Mouse (Mus musculus) hindbrain, embryonic 16.5 days (tissue): Measurements from ENCODE around the gene Rec114. TPM values are rescaled to one million over a fixed set of nuclear protein-coding genes. Genes with fewer than 3 reads are reported as not detected.

ENCODE experiments used
- ATAC-seq: fragments of 200-750 bp; cut with Nextera tagmentation; 2 replicates; pipeline ENCODE4 v1.8.0; 2017; ENCODE audit warnings: moderate TSS enrichment, moderate library complexity
- H3K27ac ChIP-seq: fragments of 300-500 bp; sonication (generic); 2 replicates; pipeline ENCODE4 v1.5.1; 2014; ENCODE audit warnings: low read depth, mild to moderate bottlenecking, control low read depth, low read length, moderate library complexity
- H3K27me3 ChIP-seq: fragments of 300-500 bp; sonication (generic); replicated peaks from 2 replicates; pipeline ENCODE4 v1.6.1; 2014; ENCODE audit warnings: low read length; ENCODE audit not compliant: control insufficient read depth, insufficient read depth
- H3K36me3 ChIP-seq: fragments of 300-500 bp; sonication (generic); 2 replicates; pipeline ENCODE4 v1.6.1; 2014; ENCODE audit warnings: mild to moderate bottlenecking, low read length, moderate library complexity, mixed read lengths; ENCODE audit not compliant: control insufficient read depth, insufficient read depth
- H3K4me1 ChIP-seq: fragments of 300-500 bp; sonication (generic); 2 replicates; pipeline ENCODE4 v1.6.1; 2014; ENCODE audit warnings: low read depth, low read length; ENCODE audit not compliant: control insufficient read depth, insufficient read depth
- H3K4me2 ChIP-seq: fragments of 300-500 bp; sonication (generic); 2 replicates; pipeline ENCODE4 v1.6.1; 2014; ENCODE audit warnings: mild to moderate bottlenecking, low read length, control low read depth, moderate library complexity
- H3K4me3 ChIP-seq: fragments of 300-500 bp; sonication (generic); 2 replicates; pipeline ENCODE4 v1.5.1; 2014; ENCODE audit warnings: mild to moderate bottlenecking, low read length, control low read depth, moderate library complexity
- H3K9ac ChIP-seq: fragments of 300-500 bp; sonication (generic); 2 replicates; pipeline ENCODE4 v1.6.1; 2014; ENCODE audit warnings: low read depth, mild to moderate bottlenecking, control low read depth, low read length, moderate library complexity
- H3K9me3 ChIP-seq: fragments of 300-500 bp; sonication (generic); 2 replicates; pipeline ENCODE4 v1.6.1; 2014; ENCODE audit warnings: mild to moderate bottlenecking, low read length, moderate library complexity; ENCODE audit not compliant: control insufficient read depth
- WGBS: fragments of 180-500 bp; shearing (Covaris S2); extraction: QIAGEN DNeasy Blood & Tissue Kit; methylation state at CpG from one replicate; pipeline ENCODE4 v1.1.7; 2014; 5-methylcytosine and 5-hydroxymethylcytosine counted together
- polyA plus RNA-seq: library from polyadenylated mRNA; unstranded; fragments of >200 nt; fragmentation: Nextera tagmentation; extraction: Ambion mirVana; gene quantifications from 2 replicates; pipeline ENCODE4 v1.2.1, GENCODE M21; 2015

The Rec114 gene
- polyA plus RNA-seq, 1 experiment from 2014 or later, result 1.9 TPM

- ATAC-seq, result no peak
- Histone ChIP-seq H3K9ac (no peak overlapping the region), H3K4me3 (no peak overlapping the region), H3K27ac (no peak overlapping the region), H3K27me3 (no peaks in the 10 kb centered on the region), H3K9me3 (no peaks in the 10 kb centered on the region), H3K4me2 (no peak overlapping the region), H3K36me3 (no peaks in the 10 kb centered on the region), H3K4me1 (no peaks in the 10 kb centered on the region)
- 68% methylated on average over 6 of the region's 6 CpGs for WGBS
Measured at GRCm38 (mm10) chr9:58675371-58675770, 68.4 kb downstream of the Rec114 start.

- Histone ChIP-seq H3K9me3 (no peaks in the 10 kb centered on the region), H3K4me2 (no peak overlapping the region), H3K27me3 (no peaks in the 10 kb centered on the region), H3K9ac (no peak overlapping the region), H3K27ac (no peak overlapping the region), H3K4me3 (no peak overlapping the region), H3K4me1 (no peaks in the 10 kb centered on the region), H3K36me3 (no peaks in the 10 kb centered on the region)
- 76% methylated on average over 11 of the region's 11 CpGs for WGBS
- no peak for ATAC-seq
Measured at GRCm38 (mm10) chr9:58674736-58675135, 69.0 kb downstream of the Rec114 start.

GRCm38 (mm10) chr9:58672474-58672873, 71.3 kb downstream of the Rec114 start:
- Histone ChIP-seq H3K36me3 (no peaks in the 10 kb centered on the region), H3K4me1 (no peaks in the 10 kb centered on the region), H3K9me3 (no peaks in the 10 kb centered on the region), H3K27ac (no peak overlapping the region), H3K4me3 (no peak overlapping the region), H3K9ac (no peak overlapping the region), H3K27me3 (no peaks in the 10 kb centered on the region), H3K4me2 (no peak overlapping the region)
- no peak for ATAC-seq
- 63% methylated on average over 4 of the region's 4 CpGs for WGBS

- 96% methylated on average over 6 of the region's 6 CpGs for WGBS
- H3K27ac ChIP-seq, result no peak overlapping the region
- H3K9ac ChIP-seq, result no peak overlapping the region
- no peaks in the 10 kb centered on the region for H3K9me3 ChIP-seq
- H3K4me2 ChIP-seq, result no peak overlapping the region
- H3K4me1 ChIP-seq, result no peaks in the 10 kb centered on the region
- no peak for ATAC-seq
- H3K27me3 ChIP-seq, result no peaks in the 10 kb centered on the region
- no peaks in the 10 kb centered on the region for H3K36me3 ChIP-seq
- no peak overlapping the region for H3K4me3 ChIP-seq
Measured at GRCm38 (mm10) chr9:58669819-58670218, 73.9 kb downstream of the Rec114 start.

GRCm38 (mm10) chr9:58669071-58669470, 74.7 kb downstream of the Rec114 start:
- no peak for ATAC-seq
- no peak overlapping the region for H3K4me2 ChIP-seq
- 80% methylated on average over 3 of the region's 3 CpGs for WGBS
- H3K4me1 ChIP-seq, result no peaks in the 10 kb centered on the region
- no peaks in the 10 kb centered on the region for H3K9me3 ChIP-seq
- H3K27ac ChIP-seq, result no peak overlapping the region
- H3K9ac ChIP-seq, result no peak overlapping the region
- H3K4me3 ChIP-seq, result no peak overlapping the region
- no peaks in the 10 kb centered on the region for H3K36me3 ChIP-seq
- H3K27me3 ChIP-seq, result no peaks in the 10 kb centered on the region

- ATAC-seq, result no peak
- 97% methylated on average over 3 of the region's 3 CpGs for WGBS
Measured at GRCm38 (mm10) chr9:58668171-58668570, 75.6 kb downstream of the Rec114 start.

GRCm38 (mm10) chr9:58667244-58667643, 76.5 kb downstream of the Rec114 start:
- Histone ChIP-seq H3K9me3 (no peaks in the 10 kb centered on the region), H3K4me1 (no peaks in the 10 kb centered on the region), H3K36me3 (peaks cover 1% of the 10 kb centered on the region), H3K9ac (no peak overlapping the region), H3K27me3 (no peaks in the 10 kb centered on the region), H3K4me2 (no peak overlapping the region), H3K4me3 (no peak overlapping the region), H3K27ac (no peak overlapping the region)
- ATAC-seq, result no peak
- WGBS, result 69% methylated on average over 9 of the region's 9 CpGs

More at GRCm38 (mm10) chr9:58668171-58668570, 75.6 kb downstream of the Rec114 start:
- Histone ChIP-seq H3K4me2 (no peak overlapping the region), H3K9me3 (no peaks in the 10 kb centered on the region), H3K36me3 (no peaks in the 10 kb centered on the region), H3K27ac (no peak overlapping the region), H3K4me3 (no peak overlapping the region), H3K27me3 (no peaks in the 10 kb centered on the region), H3K9ac (no peak overlapping the region), H3K4me1 (no peaks in the 10 kb centered on the region)

GRCm38 (mm10) chr9:58666191-58666590, 77.6 kb downstream of the Rec114 start:
- H3K4me1 ChIP-seq, result no peaks in the 10 kb centered on the region
- H3K27me3 ChIP-seq, result no peaks in the 10 kb centered on the region
- H3K9ac ChIP-seq, result no peak overlapping the region
- no peaks in the 10 kb centered on the region for H3K9me3 ChIP-seq
- ATAC-seq, result no peak
- no peak overlapping the region for H3K4me3 ChIP-seq
- peaks cover 6% of the 10 kb centered on the region for H3K36me3 ChIP-seq
- 50% methylated on average over 9 of the region's 9 CpGs for WGBS
- H3K27ac ChIP-seq, result no peak overlapping the region
- H3K4me2 ChIP-seq, result no peak overlapping the region

GRCm38 (mm10) chr9:58665492-58665891, 78.3 kb downstream of the Rec114 start:
- 89% methylated on average over 9 of the region's 9 CpGs for WGBS
- H3K4me1 ChIP-seq, result no peaks in the 10 kb centered on the region
- no peak overlapping the region for H3K4me3 ChIP-seq
- no peak overlapping the region for H3K4me2 ChIP-seq
- H3K27me3 ChIP-seq, result no peaks in the 10 kb centered on the region
- H3K27ac ChIP-seq, result no peak overlapping the region
- no peaks in the 10 kb centered on the region for H3K9me3 ChIP-seq
- H3K9ac ChIP-seq, result no peak overlapping the region
- H3K36me3 ChIP-seq, result peaks cover 6% of the 10 kb centered on the region
- ATAC-seq, result no peak

GRCm38 (mm10) chr9:58662791-58663190, 81.0 kb downstream of the Rec114 start:
- no peak overlapping the region for H3K9ac ChIP-seq
- no peaks in the 10 kb centered on the region for H3K4me1 ChIP-seq
- ATAC-seq, result no peak
- peaks cover 6% of the 10 kb centered on the region for H3K36me3 ChIP-seq
- WGBS, result 93% methylated on average over 3 of the region's 3 CpGs
- H3K9me3 ChIP-seq, result no peaks in the 10 kb centered on the region
- no peak overlapping the region for H3K4me2 ChIP-seq
- H3K27ac ChIP-seq, result no peak overlapping the region
- no peak overlapping the region for H3K4me3 ChIP-seq
- H3K27me3 ChIP-seq, result no peaks in the 10 kb centered on the region
